Mouse (Mus musculus): ENCODE measurements around the gene Cntn1. TPM values are rescaled to one million over a fixed set of nuclear protein-coding genes. Genes with fewer than 3 reads are reported as not detected.

Cntn1 gene
- 0.61 TPM for polyA plus RNA-seq (2014; fragmentation: Illumina TruSeq; extraction: RNeasy Lipid Tissue Mini Kit (QIAGEN cat#74804); ENCODE audit: insufficient read depth, low read depth, low replicate concordance)

DNA sequence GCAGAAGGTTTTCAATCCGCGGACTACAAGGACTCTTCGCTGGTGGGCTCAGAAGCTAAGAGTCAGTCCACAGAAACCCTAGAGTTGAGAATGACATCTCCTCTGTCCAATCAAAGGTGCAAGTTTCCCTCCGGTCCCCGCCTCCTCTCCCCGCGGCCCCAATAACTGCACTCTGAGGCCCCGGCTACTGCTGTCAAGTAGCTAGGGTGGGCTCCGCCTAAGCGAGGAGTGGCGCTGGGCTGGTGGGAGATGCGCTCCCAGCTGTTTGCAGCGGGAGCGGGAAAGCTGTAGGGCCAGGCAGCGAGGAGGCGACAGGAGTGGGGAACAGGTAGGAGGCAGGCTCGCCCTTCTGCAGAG lies at the start of gene Cntn1:
Gene Cntn1 (plus strand): TSS at position 170 of the 357 bp plus-strand sequence.

Other genes with a start within 250 kb of the Cntn1 start
- not detected for gene Smgc, start 212.9 kb upstream of the Cntn1 start, polyA plus RNA-seq (2014; fragmentation: Illumina TruSeq; extraction: RNeasy Lipid Tissue Mini Kit (QIAGEN cat#74804); ENCODE audit: insufficient read depth, low read depth, low replicate concordance)